Mouse (Mus musculus) thymus, postnatal 36 days (tissue): ENCODE data around the gene Brd2.

ENCODE experiments used
- DNase-seq, 2 experiments: peaks; one replicate each; pipeline ENCODE4 v3.0.0; 2022; ENCODE audit warnings: mixed read lengths in 2 of 2

The Brd2 gene

DNA sequence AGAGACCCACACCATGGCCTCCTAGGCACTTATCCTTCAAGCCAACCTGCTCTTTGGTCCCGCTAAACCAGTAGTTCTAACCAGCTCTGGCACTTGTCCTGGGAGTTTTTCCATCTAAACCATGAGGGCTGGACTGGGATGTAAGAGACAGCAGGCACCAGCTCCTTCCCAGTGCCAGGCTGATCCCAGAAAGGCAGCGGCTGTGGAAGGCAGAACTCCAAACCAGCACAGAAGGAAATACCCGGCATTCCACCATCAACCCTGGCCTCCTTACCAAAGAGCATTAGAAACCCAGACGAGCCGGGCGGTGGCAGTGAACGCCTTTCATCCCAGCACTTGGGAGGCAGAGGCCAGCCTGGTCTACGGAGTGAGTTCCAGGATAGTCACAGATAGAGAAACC lies 12.1 kb downstream of the Brd2 start:
- no peak for DNase-seq

GRCm38 (mm10) chr17:34109806-34110195 lies 12.6 kb downstream of the Brd2 start:
- no peak for DNase-seq

DNA sequence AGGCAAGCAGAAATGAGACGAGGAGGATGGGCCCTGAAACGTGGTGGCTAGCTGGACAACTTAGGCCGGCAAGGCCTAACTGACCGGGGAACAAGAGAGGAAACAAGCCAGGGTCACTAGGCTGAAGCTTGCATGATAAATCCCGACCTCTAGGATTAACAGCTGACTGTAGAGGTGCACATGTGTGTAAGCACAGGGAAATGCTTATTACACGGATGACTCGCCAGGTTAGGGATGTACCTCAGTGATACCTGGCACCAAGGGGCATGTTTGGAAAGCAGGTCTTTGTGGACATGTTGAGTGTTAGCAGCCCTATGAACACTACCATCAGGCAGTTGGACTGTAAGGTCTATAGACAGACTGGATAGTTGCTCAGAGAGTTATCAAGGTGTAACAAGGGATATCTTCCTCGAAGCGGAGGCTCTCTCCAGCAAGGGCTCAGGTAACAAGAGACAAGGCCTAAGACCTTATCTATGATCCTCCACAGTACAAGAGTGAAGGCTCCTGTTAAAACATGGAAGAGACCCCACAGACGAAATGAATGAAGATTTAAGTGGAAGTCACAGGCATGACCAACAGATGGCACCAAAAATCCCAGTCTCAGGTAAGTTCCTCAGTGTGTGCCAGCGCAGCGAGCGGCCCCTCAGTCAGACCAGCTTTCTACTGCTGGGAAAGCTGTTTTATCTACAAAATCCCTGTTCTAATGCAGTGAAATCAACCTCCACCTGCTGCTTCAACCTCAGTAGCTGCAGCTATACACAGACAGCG lies 13.2 kb downstream of the Brd2 start:
- peak; percentile 42 to 46 for DNase-seq

- no peak for DNase-seq
Measured at GRCm38 (mm10) chr17:34108460-34108859, 14.0 kb downstream of the Brd2 start.

DNA sequence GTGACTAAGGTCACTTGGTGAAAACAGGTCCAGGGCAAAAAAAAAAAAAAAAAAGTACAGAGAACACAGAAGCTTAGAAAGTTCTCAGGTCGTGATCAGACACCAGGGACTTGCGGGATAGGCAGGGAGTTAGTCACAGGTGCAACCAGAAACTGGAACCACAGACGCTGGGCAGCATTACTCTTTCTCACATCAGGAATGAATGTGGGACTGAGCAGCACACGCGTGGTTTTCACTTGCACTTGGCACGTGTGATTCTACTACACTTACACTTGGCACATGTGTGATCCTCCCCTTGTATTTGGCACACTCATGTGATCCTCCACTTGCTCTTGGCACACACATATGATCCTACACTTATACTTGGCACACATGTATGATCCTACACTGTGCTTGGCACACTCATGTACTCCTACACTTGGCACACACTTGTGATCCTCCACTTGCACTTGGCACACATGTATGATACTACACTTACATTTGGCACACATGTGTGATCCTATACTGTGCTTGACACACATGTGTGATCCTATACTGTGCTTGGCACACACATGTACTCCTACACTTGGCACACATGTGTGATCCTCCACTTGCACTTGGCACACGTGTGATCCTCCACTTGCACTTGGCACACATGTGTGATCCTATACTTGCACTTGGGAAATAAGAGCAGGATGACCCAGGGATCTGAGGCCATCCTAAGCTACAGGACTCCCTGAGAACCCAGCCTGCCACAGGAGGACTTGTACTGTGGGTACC lies 15.1 kb downstream of the Brd2 start:
- no peak for DNase-seq

GRCm38 (mm10) chr17:34106555-34106954 lies 15.9 kb downstream of the Brd2 start:
- no peak for DNase-seq

DNA sequence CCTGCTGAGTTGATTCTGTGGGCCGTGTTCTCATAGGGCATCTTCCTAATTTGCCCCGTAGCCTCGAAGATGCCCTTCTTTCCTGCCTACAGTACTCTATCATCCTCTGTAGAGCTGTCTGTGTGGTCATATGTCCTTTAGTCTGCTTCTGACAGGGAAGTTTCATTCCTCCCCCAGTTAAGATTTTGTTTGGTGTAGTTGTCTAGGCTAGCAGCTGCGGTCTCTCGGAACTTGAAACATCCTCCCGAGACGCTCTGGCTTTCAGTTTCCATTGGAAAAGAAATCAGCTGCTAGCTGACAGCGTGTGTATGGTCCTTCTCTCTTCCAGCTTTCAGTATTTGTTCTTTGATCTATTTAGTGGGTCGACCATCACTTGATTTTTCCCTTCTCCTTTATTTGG lies 17.6 kb downstream of the Brd2 start:
- no peak for DNase-seq

DNA sequence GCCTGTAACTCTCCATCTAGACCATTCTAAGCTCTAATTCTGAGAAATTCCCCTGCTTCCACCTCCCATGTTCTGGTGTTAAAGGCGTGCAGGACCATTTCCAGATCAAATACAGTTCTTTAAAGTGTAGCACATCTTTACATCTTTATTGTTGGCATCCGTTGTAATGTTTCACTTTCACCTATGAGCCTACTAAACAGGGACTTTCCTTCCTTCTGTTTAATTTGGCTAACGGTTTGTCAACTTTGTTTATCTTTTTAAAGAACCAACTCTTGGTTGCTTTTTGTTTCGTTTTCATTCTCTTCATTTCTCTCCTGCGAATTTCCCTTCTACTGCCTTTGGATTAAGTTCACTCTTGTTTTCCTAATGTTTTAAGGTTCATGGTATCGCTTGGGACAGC lies 19.6 kb downstream of the Brd2 start:
- DNase-seq = no peak

- peak; percentile 93 to 97 for DNase-seq
Measured at GRCm38 (mm10) chr17:34101604-34102032, 20.8 kb downstream of the Brd2 start.

DNA sequence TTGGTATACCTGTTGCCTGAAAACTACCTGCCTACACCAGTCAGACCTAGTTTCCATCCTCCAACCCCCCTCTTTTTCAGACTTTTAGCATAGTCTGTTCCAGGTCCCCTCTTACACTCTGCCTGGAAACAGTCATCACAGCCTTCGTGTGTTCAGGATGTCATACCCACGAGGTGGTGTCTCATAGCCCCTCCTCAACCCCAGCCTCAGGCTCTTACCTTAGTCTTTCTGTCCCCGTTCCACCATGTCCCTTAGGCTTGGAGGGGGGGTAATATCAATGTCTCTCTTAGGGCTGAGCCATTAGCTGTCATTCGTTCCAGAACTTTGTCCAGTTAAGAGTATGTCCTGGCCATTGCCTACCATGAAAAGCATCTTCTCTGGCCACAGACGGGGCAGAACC lies 21.2 kb downstream of the Brd2 start:
- DNase-seq = no peak

- DNase-seq = no peak
Measured at GRCm38 (mm10) chr17:34099531-34099930, 22.9 kb downstream of the Brd2 start.

GRCm38 (mm10) chr17:34098709-34099479 lies 23.5 kb downstream of the Brd2 start:
- no peak for DNase-seq

DNA sequence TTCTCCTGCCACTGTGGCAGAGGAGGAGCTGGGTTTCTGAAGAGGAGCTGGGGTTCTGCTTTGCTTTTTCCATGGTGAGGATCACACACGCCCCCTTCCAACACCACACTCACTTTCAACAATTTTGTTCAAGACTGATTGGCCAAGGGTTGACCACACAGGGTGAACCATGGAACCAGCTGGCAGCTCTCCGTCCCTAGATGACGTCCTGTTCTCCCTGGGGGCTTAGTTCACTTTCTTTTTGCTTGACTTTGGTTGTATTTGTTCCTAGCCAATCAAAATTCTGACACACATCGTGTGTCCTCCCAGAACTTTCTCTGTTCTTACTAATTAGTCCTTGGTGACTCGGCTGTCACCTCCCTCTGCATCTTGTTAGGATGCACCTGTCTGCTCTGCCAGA lies 25.2 kb downstream of the Brd2 start:
- no peak for DNase-seq

DNA sequence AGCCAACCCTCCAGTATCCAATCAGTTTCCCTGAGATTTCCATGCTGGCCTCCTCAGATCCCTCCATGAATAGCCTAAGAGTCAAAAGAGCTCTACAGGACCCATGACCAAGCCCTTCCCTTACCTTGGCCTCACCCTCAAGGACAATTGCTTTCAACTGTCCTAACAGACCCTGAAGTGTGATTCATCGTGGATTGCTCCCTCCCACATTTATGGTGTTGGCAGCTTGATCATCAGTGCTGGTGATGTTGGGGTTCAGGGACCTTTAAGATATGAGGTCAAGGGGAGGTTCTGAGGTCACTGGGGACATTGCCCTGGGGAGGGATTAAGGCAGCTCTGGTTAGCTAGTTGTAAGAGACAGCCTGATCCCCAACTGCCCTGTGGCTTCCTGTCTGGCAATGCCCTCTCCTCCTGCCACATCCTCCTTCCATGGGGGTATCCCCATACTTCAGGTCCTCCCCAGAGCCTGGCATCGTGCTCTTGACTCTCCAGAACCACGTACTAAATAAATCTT lies 25.9 kb downstream of the Brd2 start:
- DNase-seq = no peak

- DNase-seq = peak; percentile 48 to 68
Measured at GRCm38 (mm10) chr17:34094283-34095035, 28.0 kb downstream of the Brd2 start.

DNA sequence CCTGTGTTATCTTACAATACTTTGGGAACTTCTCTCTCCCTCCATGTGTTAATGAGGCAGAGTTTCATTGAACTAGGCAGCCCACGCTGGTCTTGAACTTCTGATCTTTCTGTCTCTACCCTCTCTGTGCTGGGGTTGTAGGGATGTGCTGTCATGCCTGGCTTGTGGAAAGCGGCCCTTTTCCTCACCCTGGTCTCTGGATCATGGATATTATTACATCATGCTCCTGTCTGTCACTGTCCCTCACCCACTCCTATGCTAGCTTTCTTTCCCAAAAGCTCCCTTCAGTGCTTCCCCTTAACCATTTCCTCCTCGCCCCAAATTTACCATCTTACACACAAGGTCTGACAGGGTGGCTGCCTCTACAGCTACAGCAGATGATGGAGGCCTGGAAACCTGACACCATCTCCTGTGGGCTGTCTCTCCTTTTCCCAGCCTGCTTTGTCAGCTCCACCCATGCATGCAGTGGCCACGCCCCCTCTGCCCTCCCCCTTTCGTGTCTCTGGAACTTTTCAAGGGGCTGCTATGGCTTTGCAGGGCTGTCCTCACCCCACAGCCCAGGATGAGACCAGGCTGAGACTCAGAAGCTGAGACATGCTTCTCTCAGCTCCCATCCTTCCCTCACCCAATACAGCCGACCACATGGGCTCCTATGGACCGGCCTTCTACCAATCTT lies 29.1 kb downstream of the Brd2 start:
- DNase-seq = peak; percentile 60 to 75

DNA sequence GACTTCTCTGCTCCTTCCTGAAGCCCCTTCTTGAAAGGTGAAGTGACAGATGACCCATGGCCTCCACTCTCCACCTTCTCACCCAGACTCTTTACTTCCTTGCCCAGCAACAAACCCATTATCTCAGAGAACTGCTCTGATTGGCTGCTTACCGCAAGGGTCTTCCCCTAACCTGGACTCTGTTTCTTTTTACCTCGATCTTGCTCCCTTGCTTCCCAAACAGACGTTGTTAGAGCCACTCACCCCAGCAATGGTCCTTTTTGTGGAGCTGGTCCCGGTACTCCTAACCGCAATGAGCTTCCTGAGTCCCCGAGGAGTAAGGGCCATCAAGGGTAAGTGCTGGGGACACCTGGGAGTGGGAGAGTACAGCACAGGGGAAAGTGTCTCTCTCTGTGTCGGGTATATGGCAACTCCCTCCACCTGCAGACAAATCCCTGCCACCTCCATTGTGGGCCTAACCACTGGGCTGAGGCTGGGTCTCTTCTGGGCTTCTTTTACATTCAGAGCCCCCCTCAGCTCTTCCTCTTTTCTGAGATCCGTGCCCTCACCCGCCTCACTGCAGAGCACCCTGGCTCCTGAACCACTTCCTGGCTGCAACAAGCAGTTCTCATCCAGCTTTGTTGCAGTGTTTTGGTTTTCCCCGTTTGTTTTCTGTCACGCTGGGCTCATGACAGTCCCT lies 30.1 kb downstream of the Brd2 start, which contains the start of gene H2-Oa:
H2-Oa (plus strand) TSS at position 144 of the 679 bp plus-strand sequence.
- peak; percentile 64 to 74 for DNase-seq

DNA sequence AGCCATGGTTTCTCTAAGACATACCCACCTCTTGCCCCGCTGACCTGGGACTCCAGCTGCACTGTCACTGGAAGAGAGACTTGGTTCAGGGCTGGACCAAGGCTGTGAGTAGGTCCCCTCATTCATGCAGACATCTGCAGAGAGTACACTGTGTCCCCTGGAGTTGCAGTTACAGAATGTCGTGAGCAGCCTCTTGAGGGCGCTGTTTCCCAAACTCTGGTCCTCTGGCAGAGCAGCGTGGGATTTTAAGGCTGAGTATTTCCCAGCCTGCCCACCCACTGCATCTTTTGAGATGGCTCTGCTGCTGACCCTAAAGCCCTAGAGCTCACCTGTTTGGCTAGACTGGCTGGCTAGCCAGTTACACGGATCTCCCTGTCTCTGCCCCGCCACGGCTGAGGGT lies 31.5 kb downstream of the Brd2 start:
- DNase-seq = peak; percentile 66

DNA sequence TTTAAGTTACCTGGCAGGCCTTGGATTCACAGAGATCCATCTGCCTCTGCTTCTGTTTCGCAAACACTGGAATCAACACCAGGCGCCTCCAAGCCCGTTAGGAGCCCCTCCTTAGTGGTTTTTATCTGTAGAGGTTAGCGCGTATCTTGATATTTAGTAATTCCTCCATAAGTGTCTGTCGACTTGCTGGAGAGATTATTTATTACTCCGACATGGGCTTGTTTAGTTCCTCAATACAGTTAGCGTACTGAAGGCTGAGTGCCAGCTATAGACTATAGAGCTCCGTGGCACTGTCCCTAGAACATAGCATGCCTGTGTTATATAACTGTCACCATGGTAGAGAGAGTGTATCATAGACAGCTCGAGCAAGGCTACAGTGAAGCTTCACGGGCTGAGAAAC lies 34.3 kb downstream of the Brd2 start:
- DNase-seq = no peak

DNA sequence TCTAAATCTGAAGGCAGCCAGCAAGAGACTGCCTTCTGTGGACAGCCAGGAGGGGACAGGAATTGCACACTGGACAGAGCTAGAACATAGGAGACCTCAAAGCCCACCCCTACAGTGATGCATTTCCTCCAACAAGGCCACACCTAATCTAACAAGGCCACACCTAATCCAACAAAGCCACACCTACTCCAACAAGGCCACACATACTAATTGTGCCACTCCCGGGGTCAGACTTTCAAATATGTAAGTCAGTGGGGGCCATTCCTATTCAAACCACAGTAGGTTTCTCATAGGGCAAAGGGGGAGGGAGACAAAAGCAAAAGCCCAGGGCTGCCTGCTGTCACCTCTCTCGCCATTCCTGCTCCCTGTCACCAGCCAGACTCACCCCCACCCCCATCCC lies 35.0 kb downstream of the Brd2 start:
- no peak for DNase-seq

DNA sequence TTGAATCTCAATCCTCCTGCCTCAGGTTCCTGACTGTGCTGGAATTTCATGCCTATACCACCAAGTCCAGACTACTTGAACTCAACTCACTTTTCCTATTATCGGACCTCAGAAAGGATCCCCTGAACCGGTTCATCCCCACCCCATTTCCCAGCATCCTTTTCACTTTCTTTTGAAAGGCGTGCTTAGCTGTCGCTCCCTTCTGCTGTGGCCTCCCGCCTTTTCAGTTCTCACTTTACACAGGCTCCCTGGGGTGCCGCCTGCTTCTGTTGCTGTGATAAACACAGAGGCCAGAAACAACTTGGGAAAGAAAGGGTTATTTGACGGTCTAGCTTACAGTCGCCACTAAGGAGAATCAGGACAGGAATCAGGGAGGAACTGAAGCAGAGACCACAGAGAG lies 39.3 kb downstream of the Brd2 start:
- DNase-seq = no peak
